8 mouse cellular contexts compared by ENCODE assay signal in the genomic region with DNA sequence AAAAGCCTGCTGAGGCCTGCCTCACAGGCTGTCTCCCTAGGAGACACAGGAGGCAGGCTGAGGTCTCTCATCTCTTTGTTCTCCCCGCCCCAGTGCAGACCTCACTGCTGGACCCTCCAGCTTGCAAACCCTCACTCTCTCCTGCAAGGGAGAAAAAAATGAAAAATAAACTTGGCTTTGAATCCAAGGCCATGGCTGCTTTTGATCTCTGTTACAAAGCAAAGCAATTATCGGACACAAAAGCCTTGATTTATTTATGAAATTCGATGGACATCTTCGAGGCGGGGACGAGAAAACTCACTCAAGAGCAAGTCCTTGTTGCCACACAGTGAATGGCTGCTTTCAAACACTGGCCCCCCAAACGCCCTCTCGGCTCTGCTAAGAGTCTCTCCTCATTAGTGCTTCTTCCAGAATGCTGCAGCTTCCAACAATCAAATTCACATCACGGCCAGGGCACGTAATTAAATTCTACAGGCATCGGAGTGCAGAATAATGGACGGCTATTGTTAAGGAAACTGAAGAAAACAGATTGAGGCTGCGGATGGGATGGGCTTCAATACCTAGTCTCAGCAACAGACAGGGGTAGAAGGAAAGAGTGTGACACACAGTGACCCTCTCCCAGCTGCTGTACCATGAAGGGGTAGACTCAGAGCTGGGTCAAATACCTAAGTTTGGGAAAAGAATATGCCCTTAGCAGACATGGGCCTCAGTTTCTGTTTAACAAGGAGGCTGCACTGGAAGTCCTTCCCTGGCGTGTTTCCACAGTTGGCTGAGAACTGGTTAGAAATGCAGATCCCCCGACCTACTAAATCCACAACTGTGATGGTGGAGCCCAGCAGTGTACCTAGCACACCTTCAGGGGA.
A peak's percentile ranks its signal among the peaks of the same experiment; 100 is the strongest.
DNase-seq lines count a peak whose midpoint lies in the region; ATAC-seq lines count a peak whose summit lies in the region.
"Had no signal": no experiment of that assay in that cellular context is flagged by ENCODE, and none has a peak within 500 bp of the region (broad histone marks: within the 10 kb centered on the region; RNA-seq: fewer than 3 reads in every experiment).

No protein-coding gene starts in this region.

- intact Hi-C loops in heart, postnatal 10 days (cut with DNase I): no loop called here

- H3K9me3 ChIP-seq in midbrain, embryonic 11.5 days (ENCODE audit: control insufficient read depth, low read length): no peaks in the 10 kb centered on the region
- H3K9me3 ChIP-seq: limb, embryonic 13.5 days had no signal

- ATAC-seq in midbrain, embryonic 11.5 days (ENCODE audit: low FRiP score): peak; percentile 90

- H3K4me3 ChIP-seq in midbrain, embryonic 11.5 days (ENCODE audit: low read depth, low read length): no peak overlapping the region
- H3K4me3 ChIP-seq: limb, embryonic 13.5 days had no signal

- H3K27ac ChIP-seq in midbrain, embryonic 11.5 days (ENCODE audit: low read depth, low read length): peak overlapping the region; percentile 98
- H3K27ac ChIP-seq: limb, embryonic 13.5 days had no signal

- peaks cover 54% of the 10 kb centered on the region for H3K4me1 ChIP-seq in midbrain, embryonic 11.5 days (ENCODE audit: control insufficient read depth, insufficient read depth, low read length)

- DNase-seq in adrenal gland, adult 8-10 months: peak; percentile 39
- DNase-seq in adrenal gland, postnatal 36 days: peak; percentile 37 to 58
- DNase-seq in frontal cortex, postnatal 10 days (ENCODE audit: low spot score in 2 of 2): peak; percentile 44 to 64
- peak; percentile 97 for DNase-seq in midbrain, embryonic 11.5 days (ENCODE audit: low spot score, missing footprints)
- DNase-seq in heart, postnatal 10 days: no peak
- DNase-seq in lung, postnatal 36 days: no peak
- no peak for DNase-seq in heart, postnatal 4 days

- peaks cover 5% of the 10 kb centered on the region; the same call in 1 of the 2 replicates for H3K36me3 ChIP-seq in midbrain, embryonic 11.5 days (ENCODE audit: control insufficient read depth, insufficient read depth, low read length)

- no peaks in the 10 kb centered on the region for H3K27me3 ChIP-seq in midbrain, embryonic 11.5 days (ENCODE audit: control insufficient read depth, insufficient read depth, low read length)
- H3K27me3 ChIP-seq: limb, embryonic 13.5 days had no signal

- H3K9ac ChIP-seq in midbrain, embryonic 11.5 days (ENCODE audit: low read length): peak overlapping the region; percentile 51
- H3K9ac ChIP-seq: limb, embryonic 13.5 days had no signal

- WGBS in midbrain, embryonic 11.5 days: 11% methylated on average over 15 of the region's 15 CpGs

- H3K4me2 ChIP-seq in midbrain, embryonic 11.5 days: peak overlapping the region; percentile 16
- H3K4me2 ChIP-seq: limb, embryonic 13.5 days had no signal

Comparison
In these comparisons a context has a peak if more than half of its experiments do, and no peak if none do; other contexts are left out.
1. DNase-seq: peak in adrenal gland, adult 8-10 months (single experiment), adrenal gland, postnatal 36 days (2 of 2), frontal cortex, postnatal 10 days (2 of 2) and midbrain, embryonic 11.5 days (single experiment); none in heart, postnatal 10 days (0 of 2), lung, postnatal 36 days (single experiment) and heart, postnatal 4 days (single experiment).